Mouse (Mus musculus) embryonic fibroblast, embryonic 13.5 days (primary cell): ENCODE data around the gene Fto.

Source experiments
- CTCF ChIP-seq: IDR thresholded peaks from 2 replicates; pipeline ENCODE4 v1.5.1; 2011; ENCODE audit warnings: mild to moderate bottlenecking, control low read depth, low read length, moderate library complexity, borderline replicate concordance; ENCODE audit not compliant: insufficient read depth
- POLR2A ChIP-seq: IDR thresholded peaks from 2 replicates; pipeline ENCODE4 v1.6.1; 2011; ENCODE audit warnings: low read depth, mild to moderate bottlenecking, control low read depth, low read length, moderate library complexity

- TF ChIP-seq POLR2A (no peak), CTCF (no peak)
Measured at GRCm38 (mm10) chr8:91680125-91680524, 366.8 kb downstream of the Fto start.
